Mouse (Mus musculus) telencephalon, adult 2 months (tissue): ENCODE measurements around the gene Ephb4.

Experiments used
- DNase-seq: peaks from one replicate; pipeline ENCODE4 v3.0.0-alpha.2; 2011; ENCODE audit warnings: low read depth, low spot score

Ephb4 gene

GRCm38 (mm10) chr5:137369665-137370064 is 19.8 kb downstream of the Ephb4 start:
- no peak for DNase-seq

GRCm38 (mm10) chr5:137373371-137373950 is 23.6 kb downstream of the Ephb4 start:
- no peak for DNase-seq

GRCm38 (mm10) chr5:137374521-137375080 is 24.7 kb downstream of the Ephb4 start:
- DNase-seq: no peak

GRCm38 (mm10) chr5:137375627-137376026 is 25.7 kb downstream of the Ephb4 start:
- no peak for DNase-seq

- DNase-seq: peak; percentile 1
Measured at GRCm38 (mm10) chr5:137376198-137376597, 26.3 kb downstream of the Ephb4 start.

GRCm38 (mm10) chr5:137376722-137377121 is 26.8 kb downstream of the Ephb4 start:
- no peak for DNase-seq

- DNase-seq: no peak
Measured at GRCm38 (mm10) chr5:137377176-137377575, 27.3 kb downstream of the Ephb4 start.

- DNase-seq: no peak
Measured at GRCm38 (mm10) chr5:137377603-137378002, 27.7 kb downstream of the Ephb4 start.

- no peak for DNase-seq
Measured at GRCm38 (mm10) chr5:137381152-137381551, 31.2 kb downstream of the Ephb4 start.

GRCm38 (mm10) chr5:137383441-137383840 is 33.5 kb downstream of the Ephb4 start:
- DNase-seq: no peak

- no peak for DNase-seq
Measured at GRCm38 (mm10) chr5:137386712-137387111, 36.8 kb downstream of the Ephb4 start.

- DNase-seq: no peak
Measured at GRCm38 (mm10) chr5:137391641-137392040, 41.7 kb downstream of the Ephb4 start.

- DNase-seq: no peak
Measured at GRCm38 (mm10) chr5:137394456-137394855, 44.5 kb downstream of the Ephb4 start.

- no peak for DNase-seq
Measured at GRCm38 (mm10) chr5:137404081-137404480, 54.2 kb downstream of the Ephb4 start.

- no peak for DNase-seq
Measured at GRCm38 (mm10) chr5:137409451-137409850, 59.5 kb downstream of the Ephb4 start.

- DNase-seq: no peak
Measured at GRCm38 (mm10) chr5:137410066-137410465, 60.2 kb downstream of the Ephb4 start.

- DNase-seq: no peak
Measured at GRCm38 (mm10) chr5:137410549-137410948, 60.6 kb downstream of the Ephb4 start.

GRCm38 (mm10) chr5:137411235-137411634 is 61.3 kb downstream of the Ephb4 start:
- DNase-seq: no peak

GRCm38 (mm10) chr5:137414253-137414652 is 64.3 kb downstream of the Ephb4 start:
- DNase-seq: no peak

GRCm38 (mm10) chr5:137419105-137419504 is 69.2 kb downstream of the Ephb4 start:
- no peak for DNase-seq

- no peak for DNase-seq
Measured at GRCm38 (mm10) chr5:137419841-137420240, 69.9 kb downstream of the Ephb4 start.

- DNase-seq: no peak
Measured at GRCm38 (mm10) chr5:137425648-137426047, 75.7 kb downstream of the Ephb4 start.
